Mouse (Mus musculus) C2C12 (cell line): ENCODE measurements around the gene Arl15. TPM values are rescaled to one million over a fixed set of nuclear protein-coding genes. Genes with fewer than 3 reads are reported as not detected.

Experiments used
- H3K27me3 ChIP-seq: one replicate; pipeline ENCODE4 v1.6.1; 2011; ENCODE audit not compliant: control insufficient read depth, insufficient read depth, insufficient read length
- H3K36me3 ChIP-seq: one replicate; pipeline ENCODE4 v1.6.1; 2011; ENCODE audit not compliant: control insufficient read depth, insufficient read depth
- H3K4me3 ChIP-seq: one replicate; pipeline ENCODE4 v1.5.1; 2011; ENCODE audit warnings: mild to moderate bottlenecking, control low read depth; ENCODE audit not compliant: poor library complexity, insufficient read depth, severe bottlenecking
- H3K79me2 ChIP-seq: one replicate; pipeline ENCODE4 v1.6.1; 2011; ENCODE audit not compliant: control insufficient read depth, insufficient read depth
- H3K79me3 ChIP-seq: one replicate; pipeline ENCODE4 v1.6.1; 2011; ENCODE audit warnings: low read depth, control low read depth
- H3ac ChIP-seq: one replicate; pipeline ENCODE3; 2011; ENCODE audit warnings: low read depth; ENCODE audit not compliant: control insufficient read depth, insufficient read length
- CEBPB ChIP-seq: IDR thresholded peaks from one replicate; pipeline ENCODE4 v1.6.1; 2011; ENCODE audit warnings: low read depth, mild to moderate bottlenecking, control low read depth, moderate library complexity
- CTCF ChIP-seq: IDR thresholded peaks from one replicate; pipeline ENCODE4 v1.5.1; 2011; ENCODE audit not compliant: control insufficient read depth, insufficient read depth, insufficient read length
- FOSL1 ChIP-seq: IDR thresholded peaks from one replicate; pipeline ENCODE4 v1.8.0; 2011; ENCODE audit warnings: mild to moderate bottlenecking, low read length; ENCODE audit not compliant: poor library complexity, insufficient read depth, severe bottlenecking
- MAX ChIP-seq: IDR thresholded peaks from one replicate; pipeline ENCODE4 v1.6.1; 2011; ENCODE audit warnings: mild to moderate bottlenecking, control low read depth
- MYOD1 ChIP-seq: IDR thresholded peaks from one replicate; pipeline ENCODE4 v1.6.1; 2011; ENCODE audit warnings: low read depth; ENCODE audit not compliant: control insufficient read depth, insufficient read length
- MYOG ChIP-seq: IDR thresholded peaks from one replicate; pipeline ENCODE4 v1.6.1; 2011; ENCODE audit not compliant: control insufficient read depth, insufficient read length; ENCODE audit errors: extremely low read depth
- USF1 ChIP-seq: IDR thresholded peaks from one replicate; pipeline ENCODE4 v1.6.1; 2011; ENCODE audit warnings: low read depth, mild to moderate bottlenecking, control low read depth, moderate library complexity
- polyA plus RNA-seq: library from polyadenylated mRNA; unstranded; fragments of >200 nt; fragmentation: generic; extraction: Trizol; gene quantifications from one replicate; pipeline ENCODE4 v1.2.1, GENCODE M21; 2012; ENCODE audit warnings: missing spikeins

Arl15 gene
- polyA plus RNA-seq, 1 experiment: 3.5 TPM

DNA sequence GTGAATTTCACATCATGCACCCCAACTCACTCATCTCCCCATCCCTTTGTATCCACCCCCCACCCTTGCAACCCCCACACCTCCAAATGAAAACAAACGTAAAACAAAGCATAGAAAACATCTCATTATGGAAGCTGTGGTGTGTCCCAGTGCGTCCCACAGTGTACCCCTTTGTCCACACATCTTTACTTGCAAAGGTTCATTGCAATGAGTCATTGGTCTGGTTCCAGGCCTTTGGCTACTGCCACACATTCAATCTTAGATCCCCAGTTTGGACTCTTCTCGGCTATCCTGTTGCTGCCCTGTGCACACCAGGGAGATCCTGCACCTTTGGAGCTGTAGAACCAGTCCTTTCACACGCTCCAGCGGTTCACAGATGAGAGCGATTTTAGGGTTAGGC is 41.6 kb downstream of the Arl15 start:
- H3K27me3 ChIP-seq: no peaks in the 10 kb centered on the region

DNA sequence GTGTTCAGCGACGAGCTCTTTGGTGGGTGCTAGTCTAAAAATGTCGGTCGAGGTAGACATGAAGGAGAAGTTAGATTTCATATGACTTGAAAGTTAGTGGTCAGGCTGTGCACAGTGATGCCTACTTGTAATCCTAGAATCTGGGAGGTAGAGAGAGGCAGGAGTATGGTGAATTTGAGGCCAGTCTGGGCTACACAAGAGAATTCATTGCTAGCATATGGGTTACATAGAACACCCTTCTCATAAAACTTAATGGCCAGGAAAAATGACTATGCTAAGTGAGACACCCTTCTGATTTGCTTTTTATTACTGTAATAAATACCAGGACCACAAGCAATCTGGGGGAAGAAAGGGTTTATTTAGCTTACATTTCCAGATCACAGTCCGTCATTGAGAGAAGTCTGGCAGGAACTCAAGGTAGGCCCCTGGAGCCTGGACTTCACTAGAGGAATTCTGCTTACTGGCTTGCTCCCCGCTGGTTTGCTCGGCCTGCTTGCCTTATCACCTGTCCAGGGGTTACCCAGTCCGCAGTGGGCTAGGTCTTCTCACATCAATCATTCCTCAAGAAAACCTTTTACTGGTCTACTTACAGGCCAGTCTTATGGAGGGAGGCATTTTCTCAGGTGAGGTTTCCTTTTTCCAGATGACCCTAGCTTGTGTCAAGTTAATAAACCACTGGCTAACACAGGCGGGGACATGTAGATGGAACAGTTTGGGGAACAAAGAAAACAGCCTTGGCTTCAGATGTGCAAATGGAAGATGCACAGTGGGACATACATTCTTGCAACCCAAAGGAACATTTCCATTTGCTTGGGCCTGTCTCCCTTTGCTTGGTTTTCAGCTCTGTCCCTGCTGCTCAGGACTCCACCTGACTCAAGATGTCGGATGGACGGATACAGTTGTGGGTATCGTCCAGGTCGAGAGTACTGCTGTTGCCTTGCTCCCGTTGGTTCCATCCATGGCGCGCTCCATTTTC is 44.6 kb downstream of the Arl15 start:
- H3K36me3 ChIP-seq: no peaks in the 10 kb centered on the region
- TF ChIP-seq FOSL1 (no peak), USF1 (no peak), MAX (no peak), MYOD1 (no peak), CEBPB (no peak), CTCF (no peak), MYOG (no peak)
- no peaks in the 10 kb centered on the region for H3K79me2 ChIP-seq
- H3ac ChIP-seq: no peak overlapping the region
- no peaks in the 10 kb centered on the region for H3K27me3 ChIP-seq
- H3K4me3 ChIP-seq: no peak overlapping the region
- peaks cover 2% of the 10 kb centered on the region for H3K79me3 ChIP-seq

More for the DNA sequence above, 41.6 kb downstream of the Arl15 start:
- H3ac ChIP-seq: no peak overlapping the region
- H3K79me3 ChIP-seq: peaks cover 3% of the 10 kb centered on the region
- H3K4me3 ChIP-seq: no peak overlapping the region
- H3K79me2 ChIP-seq: no peaks in the 10 kb centered on the region
- TF ChIP-seq MYOG (no peak), MYOD1 (no peak), FOSL1 (no peak), MAX (no peak), CTCF (no peak)
- no peaks in the 10 kb centered on the region for H3K36me3 ChIP-seq

- H3K36me3 ChIP-seq: no peaks in the 10 kb centered on the region
- no peaks in the 10 kb centered on the region for H3K79me2 ChIP-seq
- TF ChIP-seq FOSL1 (no peak), MYOD1 (no peak), MYOG (no peak), CTCF (no peak), CEBPB (no peak), USF1 (no peak), MAX (no peak)
- H3ac ChIP-seq: no peak overlapping the region
- H3K79me3 ChIP-seq: peaks cover 4% of the 10 kb centered on the region
- no peaks in the 10 kb centered on the region for H3K27me3 ChIP-seq
- H3K4me3 ChIP-seq: no peak overlapping the region
Measured at GRCm38 (mm10) chr13:113840421-113840820, 46.1 kb downstream of the Arl15 start.

- H3K79me2 ChIP-seq: no peaks in the 10 kb centered on the region
- H3K79me3 ChIP-seq: peaks cover 3% of the 10 kb centered on the region
- H3ac ChIP-seq: no peak overlapping the region
- TF ChIP-seq FOSL1: no peak
- no peak for TF ChIP-seq CEBPB
- no peak for TF ChIP-seq USF1
- no peak for TF ChIP-seq MYOG
- TF ChIP-seq MYOD1: no peak
- TF ChIP-seq CTCF: no peak
- no peak for TF ChIP-seq MAX
- no peaks in the 10 kb centered on the region for H3K36me3 ChIP-seq
- H3K27me3 ChIP-seq: no peaks in the 10 kb centered on the region
- H3K4me3 ChIP-seq: no peak overlapping the region
Measured at GRCm38 (mm10) chr13:113842411-113843309, 48.4 kb downstream of the Arl15 start.

DNA sequence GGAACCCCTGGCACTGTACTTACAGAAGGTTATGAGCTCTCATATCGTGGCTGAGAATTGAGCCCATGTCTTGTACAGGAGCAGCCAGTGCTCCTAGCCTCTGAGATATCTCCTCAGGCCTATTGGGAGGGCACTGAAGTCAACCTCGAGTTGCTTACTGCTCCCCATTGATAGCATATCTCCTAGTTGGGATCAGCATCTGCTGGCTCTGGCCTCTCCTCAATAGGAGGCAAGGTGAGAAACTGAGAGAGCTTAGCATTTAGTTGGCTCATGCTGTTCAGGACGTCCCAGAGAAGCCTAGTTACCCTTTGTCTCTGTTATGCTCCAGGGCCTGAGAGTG is 49.0 kb downstream of the Arl15 start:
- Histone ChIP-seq H3K79me3 (peaks cover 3% of the 10 kb centered on the region), H3K79me2 (no peaks in the 10 kb centered on the region), H3ac (no peak overlapping the region), H3K27me3 (no peaks in the 10 kb centered on the region), H3K4me3 (no peak overlapping the region), H3K36me3 (no peaks in the 10 kb centered on the region)
- TF ChIP-seq CEBPB: no peak
- TF ChIP-seq FOSL1: no peak
- TF ChIP-seq MAX: no peak
- no peak for TF ChIP-seq MYOD1
- no peak for TF ChIP-seq CTCF
- no peak for TF ChIP-seq MYOG
- TF ChIP-seq USF1: no peak
